Comparison of ENCODE assay signal across 24 mouse cellular contexts in genomic region chr17:87724727-87725126, GRCm38 (mm10).
"Had no signal": no experiment of that assay in that cellular context is flagged by ENCODE, and none has a peak within 500 bp of the region (broad histone marks: within the 10 kb centered on the region; RNA-seq: fewer than 3 reads in every experiment).

No protein-coding gene starts in this region.

- DNase-seq: cerebellum, adult 9-11 months; cerebellum, postnatal 10 days; cerebellum, postnatal 14 days; cerebellum, postnatal 25 days; cerebellum, postnatal 36 days; embryo, embryonic 11 days; forebrain, postnatal 0 days; gastrocnemius, adult 2 months; gastrocnemius, postnatal 10 days; gastrocnemius, postnatal 14 days; gastrocnemius, postnatal 25 days; gastrocnemius, postnatal 36 days; heart, adult 11 months; heart, adult 18-20 months; heart, adult 2 months had no signal

- H3K4me1 ChIP-seq: embryonic facial prominence, embryonic 10.5 days; embryonic facial prominence, embryonic 12.5 days; embryonic facial prominence, embryonic 13.5 days; embryonic facial prominence, embryonic 15.5 days; forebrain, embryonic 10.5 days; forebrain, embryonic 12.5 days; forebrain, embryonic 13.5 days; forebrain, embryonic 15.5 days had no signal

- H3K27ac ChIP-seq: embryonic facial prominence, embryonic 10.5 days; embryonic facial prominence, embryonic 12.5 days; embryonic facial prominence, embryonic 13.5 days; embryonic facial prominence, embryonic 15.5 days; forebrain, embryonic 10.5 days; forebrain, embryonic 12.5 days; forebrain, embryonic 13.5 days; forebrain, embryonic 15.5 days; gastrocnemius, adult 2 months; heart, adult 2 months had no signal

- H3K4me3 ChIP-seq: embryonic facial prominence, embryonic 10.5 days; embryonic facial prominence, embryonic 12.5 days; embryonic facial prominence, embryonic 13.5 days; embryonic facial prominence, embryonic 15.5 days; erythroblast, embryonic 14.5 days; forebrain, embryonic 10.5 days; forebrain, embryonic 12.5 days; forebrain, embryonic 13.5 days; forebrain, embryonic 15.5 days; gastrocnemius, adult 2 months; heart, adult 2 months had no signal

- H3K9ac ChIP-seq: embryonic facial prominence, embryonic 12.5 days; embryonic facial prominence, embryonic 13.5 days; embryonic facial prominence, embryonic 15.5 days; forebrain, embryonic 12.5 days; forebrain, embryonic 13.5 days; forebrain, embryonic 15.5 days; forebrain, postnatal 0 days had no signal

- H3K9me3 ChIP-seq: embryonic facial prominence, embryonic 10.5 days; embryonic facial prominence, embryonic 12.5 days; embryonic facial prominence, embryonic 15.5 days; forebrain, embryonic 12.5 days; forebrain, embryonic 15.5 days had no signal
